Mouse (Mus musculus): ENCODE data around the gene Grik4.

DNA sequence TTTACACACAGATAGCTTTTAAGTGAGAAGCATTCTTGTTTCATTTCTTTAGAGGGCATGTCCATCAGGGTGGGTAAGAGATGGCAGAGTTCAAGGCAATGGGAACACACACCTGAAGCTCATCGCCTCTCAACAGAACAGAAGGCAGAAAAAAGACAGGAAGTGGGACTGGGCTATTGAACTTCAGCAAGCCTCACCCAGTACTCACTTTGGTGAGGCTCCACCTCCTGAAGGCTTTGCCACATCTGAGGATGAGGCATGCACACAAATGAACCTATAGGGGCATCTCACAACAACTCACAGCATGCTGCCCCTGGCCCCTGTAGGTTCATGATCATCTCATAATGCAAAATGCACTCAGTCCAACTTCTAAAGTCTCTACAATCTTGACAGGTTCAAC is 456.2 kb downstream of the Grik4 start:
- TF ChIP-seq ZNF384 (IDR thresholded peaks at IDR 0.05; ENCODE audit: low read depth, low read length) = no peak
- no peak for TF ChIP-seq MAFK (IDR thresholded peaks at IDR 0.05; ENCODE audit: insufficient read depth, low read depth, low read length)
- no peak for TF ChIP-seq CHD2 (IDR thresholded peaks at IDR 0.05; ENCODE audit: low read depth, low read length)
- TF ChIP-seq HCFC1 (IDR thresholded peaks at IDR 0.05; ENCODE audit: borderline replicate concordance, insufficient read depth, low read length) = no peak
